Mouse (Mus musculus) megakaryocyte, embryonic 14.5 days (primary cell): Measurements from ENCODE around the gene Gm10228. TPM values are rescaled to one million over a fixed set of nuclear protein-coding genes. Genes with fewer than 3 reads are reported as not detected.
"Not testable (repeated sequence)": the region's sequence is repeated elsewhere in the genome, so short reads cannot be mapped to it uniquely, and the experiment has no call there.

Experiments
- H3K27me3 ChIP-seq: replicated peaks from 2 replicates; pipeline ENCODE3; 2012; ENCODE audit warnings: inconsistent platforms
- H3K36me3 ChIP-seq: replicated peaks from 2 replicates; pipeline ENCODE3; 2012; ENCODE audit warnings: low read length, inconsistent platforms, mixed read lengths
- H3K4me1 ChIP-seq: 2 replicates; pipeline ENCODE4 v1.6.1; 2012; ENCODE audit warnings: inconsistent platforms
- H3K4me3 ChIP-seq: replicated peaks from 2 replicates; pipeline ENCODE3; 2012; ENCODE audit warnings: moderate library complexity, mild to moderate bottlenecking, inconsistent platforms
- H3K9me3 ChIP-seq: 2 replicates; pipeline ENCODE4 v1.6.1; 2012; ENCODE audit warnings: inconsistent platforms
- FLI1 ChIP-seq: IDR thresholded peaks from 2 replicates; pipeline ENCODE4 v1.6.1; 2012; ENCODE audit warnings: low read length, inconsistent platforms, mixed read lengths
- GATA1 ChIP-seq: IDR thresholded peaks from 3 replicates; pipeline ENCODE4 v1.6.1; 2012; ENCODE audit warnings: mixed read lengths, low read length, inconsistent platforms, borderline replicate concordance
- polyA plus RNA-seq: library from polyadenylated mRNA; stranded (reverse); fragments of >175 nt; gene quantifications from 2 replicates; pipeline ENCODE4 v1.2.3, GENCODE M21; 2012; ENCODE audit warnings: low replicate concordance; ENCODE audit not compliant: insufficient read depth

The Gm10228 gene
- not detected in 2 replicates for polyA plus RNA-seq

DNA sequence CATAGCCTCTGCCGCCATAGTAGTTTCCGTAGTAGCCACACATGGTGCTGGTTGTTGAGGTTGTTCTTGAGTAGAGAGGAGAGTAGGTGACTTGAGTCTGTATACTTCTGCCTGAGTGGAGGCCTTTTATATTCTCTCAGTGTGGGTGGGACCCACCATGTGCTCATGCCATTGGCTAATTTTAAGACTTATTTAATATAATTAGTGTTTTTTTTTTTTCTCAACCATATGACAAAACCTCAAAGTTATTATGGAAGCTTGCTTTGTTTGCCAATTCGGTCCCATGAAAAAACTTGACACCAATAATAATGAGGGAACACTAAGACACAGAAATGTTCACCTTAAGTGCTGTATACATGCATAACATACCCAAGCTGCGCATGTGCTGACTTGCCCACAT is at the start of gene Gm10228:
TSS of gene Gm10228 (minus strand) at position 101 of the 400 bp plus-strand sequence.
- H3K9me3 ChIP-seq, H3K27me3 ChIP-seq, H3K4me1 ChIP-seq, H3K4me3 ChIP-seq, H3K36me3 ChIP-seq: not testable (repeated sequence)

DNA sequence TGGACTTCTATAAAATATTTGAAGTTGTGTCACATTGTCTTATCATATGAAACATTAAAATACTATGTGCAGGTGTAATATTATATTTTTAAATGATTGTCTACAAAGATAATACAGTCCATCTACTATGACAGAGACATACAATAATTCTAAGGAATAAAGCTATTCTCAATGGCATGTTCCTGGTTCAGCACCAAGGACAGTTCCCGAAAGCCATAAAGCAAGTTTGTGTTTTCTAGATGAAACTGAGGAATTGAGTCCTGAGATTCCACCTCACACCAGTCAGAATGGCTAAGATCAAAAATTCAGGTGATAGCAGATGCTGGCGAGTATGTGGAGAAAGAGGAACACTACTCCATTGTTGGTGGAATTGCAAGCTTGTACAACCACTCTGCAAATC is 29.8 kb upstream of the Gm10228 start:
- H3K4me1 ChIP-seq, H3K9me3 ChIP-seq: not testable (repeated sequence)

DNA sequence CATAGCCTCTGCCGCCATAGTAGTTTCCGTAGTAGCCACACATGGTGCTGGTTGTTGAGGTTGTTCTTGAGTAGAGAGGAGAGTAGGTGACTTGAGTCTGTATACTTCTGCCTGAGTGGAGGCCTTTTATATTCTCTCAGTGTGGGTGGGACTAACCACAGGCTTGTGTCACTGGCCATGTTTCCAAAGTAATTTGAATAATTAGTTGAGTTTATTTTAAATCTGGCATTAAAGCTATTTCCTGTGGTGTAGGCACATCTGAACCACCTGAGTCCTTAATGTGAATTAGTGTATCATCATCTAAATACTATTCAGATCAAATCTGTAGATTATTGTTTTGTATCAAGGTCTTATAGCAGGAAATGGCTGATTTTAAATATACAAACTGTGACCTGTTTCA is 22.6 kb upstream of the Gm10228 start, which contains the start of gene 1110025L11Rik:
TSS of gene 1110025L11Rik (minus strand) at position 101 of the 400 bp plus-strand sequence.
- H3K9me3 ChIP-seq: not testable (repeated sequence)

More for the DNA sequence above, 29.8 kb upstream of the Gm10228 start:
- H3K27me3 ChIP-seq, H3K36me3 ChIP-seq, H3K4me3 ChIP-seq: not testable (repeated sequence)

DNA sequence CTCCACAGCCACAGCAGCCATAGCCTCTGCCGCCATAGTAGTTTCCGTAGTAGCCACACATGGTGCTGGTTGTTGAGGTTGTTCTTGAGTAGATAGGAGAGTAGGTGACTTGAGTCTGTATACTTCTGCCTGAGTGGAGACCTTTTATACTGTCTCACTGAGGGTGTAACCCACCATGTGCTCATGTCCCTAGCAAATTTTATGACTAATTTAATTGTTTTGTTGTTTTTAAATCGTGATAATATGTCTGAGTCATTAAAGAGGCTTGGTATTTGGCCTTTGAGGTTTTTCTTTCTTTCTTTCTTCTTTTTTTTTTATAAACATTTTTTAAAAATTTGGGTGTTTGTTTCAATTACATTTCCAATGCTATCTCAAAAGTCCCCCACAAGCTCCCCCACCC is 6.5 kb upstream of the Gm10228 start, which contains the start of gene Krtap6-5:
TSS of gene Krtap6-5 (minus strand) at position 101 of the 400 bp plus-strand sequence.
- Histone ChIP-seq H3K4me3 (no peak within 1 kb of the TSS), H3K36me3 (no peaks in the 10 kb centered on the region), H3K4me1 (no peaks in the 10 kb centered on the region), H3K27me3 (no peaks in the 10 kb centered on the region), H3K9me3 (peaks cover 7% of the 10 kb centered on the region; the same call in 1 of the 2 replicates)
- TF ChIP-seq FLI1: no peak
- no peak for TF ChIP-seq GATA1

More for the DNA sequence above, 22.6 kb upstream of the Gm10228 start, which contains the start of gene 1110025L11Rik:
- not testable (repeated sequence) for H3K4me1 ChIP-seq, H3K4me3 ChIP-seq, H3K36me3 ChIP-seq, H3K27me3 ChIP-seq

DNA sequence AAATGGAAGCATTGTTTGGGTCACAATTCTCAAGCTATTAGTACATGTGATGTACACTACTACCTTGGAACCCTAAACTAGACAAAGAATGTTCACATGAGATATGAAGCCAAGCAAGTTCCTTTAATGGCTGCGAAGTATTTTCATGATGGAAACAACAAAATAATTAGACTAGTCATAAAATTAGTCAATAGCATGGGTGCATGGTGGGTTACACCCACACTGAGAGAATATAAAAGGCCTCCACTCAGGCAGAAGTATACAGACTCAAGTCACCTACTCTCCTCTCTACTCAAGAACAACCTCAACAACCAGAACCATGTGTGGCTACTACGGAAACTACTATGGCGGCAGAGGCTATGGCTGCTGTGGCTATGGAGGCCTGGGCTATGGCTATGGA is 9.9 kb downstream of the Gm10228 start, which contains the start of gene Krtap6-1:
TSS of gene Krtap6-1 (plus strand) at position 301 of the 400 bp plus-strand sequence.
- not testable (repeated sequence) for H3K4me3 ChIP-seq, H3K9me3 ChIP-seq, H3K27me3 ChIP-seq, H3K4me1 ChIP-seq, H3K36me3 ChIP-seq

DNA sequence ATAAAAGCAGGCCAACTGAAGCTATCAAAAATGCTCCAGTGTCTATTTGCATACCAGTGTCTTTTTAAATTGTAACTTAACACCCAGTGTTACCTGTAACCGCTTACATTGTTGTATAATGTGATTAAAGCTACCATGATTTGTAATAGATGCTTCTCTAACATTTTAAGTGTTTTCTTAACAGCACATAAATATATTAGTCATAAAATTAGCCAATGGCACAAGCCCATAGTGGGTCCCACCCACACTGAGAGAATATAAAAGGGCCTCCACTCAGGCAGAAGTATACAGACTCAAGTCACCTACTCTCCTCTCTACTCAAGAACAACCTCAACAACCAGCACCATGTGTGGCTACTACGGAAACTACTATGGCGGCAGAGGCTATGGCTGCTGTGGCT is 26.3 kb downstream of the Gm10228 start, which contains the start of gene Gm10229:
TSS of gene Gm10229 (plus strand) at position 301 of the 400 bp plus-strand sequence.
- H3K9me3 ChIP-seq, H3K36me3 ChIP-seq, H3K4me1 ChIP-seq, H3K4me3 ChIP-seq, H3K27me3 ChIP-seq: not testable (repeated sequence)

DNA sequence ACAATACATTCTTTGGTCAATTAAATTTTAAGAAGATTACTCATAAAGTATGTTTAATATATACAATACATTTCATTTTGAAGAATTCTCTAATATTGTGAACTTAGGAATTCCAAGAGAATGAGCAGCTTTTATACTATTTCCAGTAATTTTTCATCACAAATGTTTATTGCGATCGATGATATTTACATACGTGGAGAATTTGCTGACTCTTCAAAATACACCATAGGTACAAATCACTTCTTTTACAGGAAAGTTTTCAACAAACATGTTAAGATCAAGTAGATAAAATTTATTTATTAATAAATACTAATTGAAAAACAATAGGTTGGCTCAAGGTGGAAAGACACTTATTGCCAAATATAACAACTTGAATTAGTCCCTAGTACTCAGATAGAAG is 27.3 kb downstream of the Gm10228 start:
- TF ChIP-seq GATA1 (no peak), FLI1 (no peak)
- Histone ChIP-seq H3K36me3 (no peaks in the 10 kb centered on the region), H3K27me3 (no peaks in the 10 kb centered on the region), H3K4me3 (no peak overlapping the region), H3K4me1 (no peaks in the 10 kb centered on the region), H3K9me3 (peaks cover 10% of the 10 kb centered on the region)

DNA sequence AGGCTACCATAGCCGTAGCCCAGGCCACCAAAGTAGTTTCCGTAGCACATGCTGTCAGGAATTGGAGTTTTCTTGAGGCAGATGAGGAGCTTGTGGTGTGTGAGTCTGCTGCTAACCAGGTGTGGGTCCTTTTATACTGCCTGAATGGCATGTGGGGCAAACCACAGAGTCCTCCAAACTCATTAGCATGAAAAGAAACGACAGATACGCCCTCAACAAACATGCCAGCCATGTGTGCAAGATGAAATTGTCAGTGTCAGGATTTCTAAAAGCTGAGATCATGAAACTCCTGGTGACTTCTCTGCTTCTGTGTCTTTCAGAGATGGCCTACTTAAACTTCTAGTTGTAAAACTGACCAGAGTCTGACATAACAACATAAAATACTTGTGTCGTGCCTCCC is 30.6 kb downstream of the Gm10228 start, which contains the start of gene Krtap22-2:
TSS of gene Krtap22-2 (minus strand) at position 101 of the 400 bp plus-strand sequence.
- Histone ChIP-seq H3K4me3 (peak within 1 kb of the TSS; percentile 62), H3K36me3 (no peaks in the 10 kb centered on the region), H3K27me3 (no peaks in the 10 kb centered on the region), H3K4me1 (no peaks in the 10 kb centered on the region), H3K9me3 (peaks cover 10% of the 10 kb centered on the region)
- no peak for TF ChIP-seq GATA1
- no peak for TF ChIP-seq FLI1

Other genes starting within 250 kb of the Gm10228 start
- not detected in 2 replicates for gene Gm20741, start 229.3 kb downstream of the Gm10228 start, polyA plus RNA-seq
- gene Krtap15, start 221.3 kb downstream of the Gm10228 start, polyA plus RNA-seq: not detected in 2 replicates
- gene Krtap14, start 215.3 kb downstream of the Gm10228 start, polyA plus RNA-seq: not detected in 2 replicates
- not detected in 2 replicates for gene Krtap19-1, start 172.1 kb downstream of the Gm10228 start, polyA plus RNA-seq
- not detected in 2 replicates for gene Krtap19-2, start 167.2 kb downstream of the Gm10228 start, polyA plus RNA-seq
- not detected in 2 replicates for gene Krtap19-3, start 163.4 kb downstream of the Gm10228 start, polyA plus RNA-seq
- not detected in 2 replicates for gene Krtap19-4, start 156.4 kb downstream of the Gm10228 start, polyA plus RNA-seq
- gene Krtap19-5, start 145.0 kb downstream of the Gm10228 start, polyA plus RNA-seq: not detected in 2 replicates
- not detected in 2 replicates for gene Krtap19-9b, start 109.2 kb downstream of the Gm10228 start, polyA plus RNA-seq
- not detected in 2 replicates for gene Krtap16-3, start 78.6 kb downstream of the Gm10228 start, polyA plus RNA-seq
- not detected in 2 replicates for gene Krtap22-2, start 30.7 kb downstream of the Gm10228 start, polyA plus RNA-seq
- gene Gm10229, start 26.2 kb downstream of the Gm10228 start, polyA plus RNA-seq: not detected in 2 replicates
- not detected in 2 replicates for gene Krtap6-1, start 9.8 kb downstream of the Gm10228 start, polyA plus RNA-seq
- not detected in 2 replicates for gene Krtap6-5, start 6.4 kb upstream of the Gm10228 start, polyA plus RNA-seq
- not detected in 2 replicates for gene 1110025L11Rik, start 22.5 kb upstream of the Gm10228 start, polyA plus RNA-seq
- not detected in 2 replicates for gene Krtap6-3, start 42.5 kb upstream of the Gm10228 start, polyA plus RNA-seq
- gene Gm6358, start 99.4 kb upstream of the Gm10228 start, polyA plus RNA-seq: not detected in 2 replicates
- not detected in 2 replicates for gene Gm10061, start 109.6 kb upstream of the Gm10228 start, polyA plus RNA-seq
- gene Gm9789, start 116.5 kb upstream of the Gm10228 start, polyA plus RNA-seq: not detected in 2 replicates
- not detected in 2 replicates for gene Gm7735, start 128.0 kb upstream of the Gm10228 start, polyA plus RNA-seq
- gene 1110057P08Rik, start 133.3 kb upstream of the Gm10228 start, polyA plus RNA-seq: not detected in 2 replicates
- not detected in 2 replicates for gene Krtap20-2, start 164.4 kb upstream of the Gm10228 start, polyA plus RNA-seq